Mouse (Mus musculus) T-cell, adult 2 months (primary cell): ENCODE data around the gene Pwp2.
A peak's percentile ranks its signal among the peaks of the same experiment; 100 is the strongest.

Source experiments
- DNase-seq: peaks from one replicate; pipeline ENCODE4 v3.0.0; 2022; ENCODE audit warnings: low spot score

Pwp2 gene

GRCm38 (mm10) chr10:78170445-78170844 is 14.5 kb downstream of the Pwp2 start:
- DNase-seq = no peak

- peak; percentile 99 for DNase-seq
Observed at GRCm38 (mm10) chr10:78169281-78170042, 15.5 kb downstream of the Pwp2 start, which contains the start of gene D10Jhu81e. Gene D10Jhu81e (minus strand): TSS chr10:78169782.

- DNase-seq = no peak
Observed at GRCm38 (mm10) chr10:78168792-78169191, 16.2 kb downstream of the Pwp2 start.

GRCm38 (mm10) chr10:78167775-78168174 is 17.2 kb downstream of the Pwp2 start:
- DNase-seq = no peak

GRCm38 (mm10) chr10:78167333-78167732 is 17.6 kb downstream of the Pwp2 start:
- DNase-seq = no peak

GRCm38 (mm10) chr10:78165256-78166005 is 19.5 kb downstream of the Pwp2 start:
- DNase-seq = no peak

GRCm38 (mm10) chr10:78164786-78165185 is 20.2 kb downstream of the Pwp2 start:
- DNase-seq = no peak

GRCm38 (mm10) chr10:78163923-78164322 is 21.0 kb downstream of the Pwp2 start:
- DNase-seq = peak; percentile 69

- DNase-seq = no peak
Observed at GRCm38 (mm10) chr10:78163241-78163640, 21.7 kb downstream of the Pwp2 start.

- no peak for DNase-seq
Observed at GRCm38 (mm10) chr10:78162646-78163045, 22.3 kb downstream of the Pwp2 start.

GRCm38 (mm10) chr10:78161096-78161495 is 23.9 kb downstream of the Pwp2 start:
- DNase-seq = no peak

GRCm38 (mm10) chr10:78160369-78161095 is 24.4 kb downstream of the Pwp2 start:
- DNase-seq = peak; percentile 74

- peak; percentile 73 for DNase-seq
Observed at GRCm38 (mm10) chr10:78159906-78160305, 25.0 kb downstream of the Pwp2 start.

GRCm38 (mm10) chr10:78159252-78159878 is 25.6 kb downstream of the Pwp2 start:
- peak; percentile 62 for DNase-seq

GRCm38 (mm10) chr10:78158041-78158440 is 26.9 kb downstream of the Pwp2 start:
- DNase-seq = no peak

- DNase-seq = no peak
Observed at GRCm38 (mm10) chr10:78156926-78157325, 28.0 kb downstream of the Pwp2 start.

GRCm38 (mm10) chr10:78148834-78149766 is 35.8 kb downstream of the Pwp2 start:
- DNase-seq = no peak

GRCm38 (mm10) chr10:78147908-78148441 is 37.0 kb downstream of the Pwp2 start:
- no peak for DNase-seq

GRCm38 (mm10) chr10:78143727-78144505 is 41.0 kb downstream of the Pwp2 start:
- no peak for DNase-seq

GRCm38 (mm10) chr10:78140843-78141242 is 44.1 kb downstream of the Pwp2 start:
- DNase-seq = no peak
